Mouse (Mus musculus) ES-E14 (cell line): ENCODE results near the gene Dzip1. TPM values are rescaled to one million over a fixed set of nuclear protein-coding genes. Genes with fewer than 3 reads are reported as not detected.

Experiments used
- DNase-seq: peaks from one replicate; pipeline ENCODE4 v3.0.0-alpha.2; 2013; ENCODE audit warnings: low read depth, low spot score
- H3K27ac ChIP-seq: 2 replicates; pipeline ENCODE4 v1.5.1; 2012; ENCODE audit warnings: low read depth, mild to moderate bottlenecking, low read length, moderate library complexity, mixed read lengths; ENCODE audit not compliant: poor library complexity, insufficient read depth, severe bottlenecking
- H3K36me3 ChIP-seq: 2 replicates; pipeline ENCODE4 v1.6.1; 2012; ENCODE audit warnings: mild to moderate bottlenecking, low read length, moderate library complexity, mixed read lengths; ENCODE audit not compliant: control insufficient read depth, poor library complexity, insufficient read depth, severe bottlenecking
- H3K4me1 ChIP-seq, 2 experiments: fragments of 150-350 bp in 1 of 2; sonication (generic) in 1 of 2; 2 replicates each; pipeline ENCODE4 v1.6.1; 2012; ENCODE audit warnings: low read length in 2 of 2, mild to moderate bottlenecking in 1 of 2, mixed read lengths in 1 of 2; ENCODE audit not compliant: control insufficient read depth in 2 of 2, insufficient read depth in 2 of 2, poor library complexity in 1 of 2
- H3K4me3 ChIP-seq, 2 experiments: fragments of 150-350 bp in 1 of 2; sonication (generic) in 1 of 2; 2 replicates each; pipeline ENCODE4 v1.5.1; 2012; ENCODE audit warnings: low read length in 2 of 2, low read depth in 1 of 2, mild to moderate bottlenecking in 1 of 2, mixed read lengths in 1 of 2; ENCODE audit not compliant: insufficient read depth in 1 of 2, poor library complexity in 1 of 2, severe bottlenecking in 1 of 2
- H3K9ac ChIP-seq: 2 replicates; pipeline ENCODE4 v1.6.1; 2012; ENCODE audit warnings: low read depth, mild to moderate bottlenecking, low read length, mixed read lengths; ENCODE audit not compliant: poor library complexity, insufficient read depth, severe bottlenecking
- H3K9me3 ChIP-seq: fragments of 150-350 bp; sonication (generic); 2 replicates; pipeline ENCODE4 v1.6.1; 2012; ENCODE audit warnings: low read depth, mild to moderate bottlenecking, low read length; ENCODE audit not compliant: control insufficient read depth, insufficient read depth
- CHD2 ChIP-seq: IDR thresholded peaks from 2 replicates; pipeline ENCODE4 v1.6.1; 2014; ENCODE audit warnings: mild to moderate bottlenecking, low read depth, low read length, inconsistent platforms
- HCFC1 ChIP-seq: IDR thresholded peaks from 2 replicates; pipeline ENCODE4 v1.6.1; 2012; ENCODE audit warnings: low read length, inconsistent platforms, borderline replicate concordance; ENCODE audit not compliant: insufficient read depth
- MAFK ChIP-seq: IDR thresholded peaks from 2 replicates; pipeline ENCODE4 v1.6.1; 2014; ENCODE audit warnings: mild to moderate bottlenecking, low read depth, low read length, inconsistent platforms; ENCODE audit not compliant: insufficient read depth
- ZC3H11A ChIP-seq: IDR thresholded peaks from 2 replicates; pipeline ENCODE4 v1.6.1; 2012; ENCODE audit warnings: low read depth, mild to moderate bottlenecking, inconsistent platforms, low read length, borderline replicate concordance
- ZNF384 ChIP-seq: IDR thresholded peaks from 2 replicates; pipeline ENCODE4 v1.6.1; 2012; ENCODE audit warnings: low read depth, low read length, inconsistent platforms
- in situ Hi-C, 2 experiments: fragments of 600-800 bp; cut with MboI; formaldehyde crosslinking; loops; one replicate each; pipeline ENCODE4 v1.15.1; 2025; ENCODE audit warnings: low sequenced_read_pairs in 2 of 2, inconsistent platforms in 1 of 2; ENCODE audit not compliant: unreplicated experiment in 2 of 2
- total RNA-seq: library from RNA; depleted of rRNA; stranded (reverse); fragments of 300-350 nt; gene quantifications from 2 replicates; pipeline ENCODE4 v1.2.3, GENCODE M21; 2012; rRNA removed

The Dzip1 gene
- total RNA-seq, 1 experiment: 6.8 TPM

DNA sequence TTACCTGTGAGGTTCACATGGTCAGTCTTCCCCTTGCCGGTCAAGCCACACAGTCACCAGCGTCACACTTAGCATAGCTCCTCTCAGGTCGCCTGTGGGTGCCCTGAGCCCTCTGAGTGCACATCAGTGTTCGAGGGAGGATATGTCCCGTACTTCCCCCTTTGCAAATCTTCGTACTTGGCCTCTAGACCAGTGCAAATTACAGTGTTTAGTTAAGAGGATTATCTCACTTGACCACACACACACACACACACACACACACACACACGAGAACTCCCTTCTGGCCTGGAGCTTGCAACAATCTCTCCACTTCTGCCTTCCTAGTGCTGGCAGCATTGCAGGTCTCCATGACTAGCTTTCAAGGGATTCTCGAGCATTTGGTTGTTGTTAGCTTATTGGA is 98.9 kb downstream of the Dzip1 start:
- H3K36me3 ChIP-seq: no peaks in the 10 kb centered on the region
- DNase-seq: no peak
- no peaks in the 10 kb centered on the region for H3K9me3 ChIP-seq
- H3K27ac ChIP-seq: no peak overlapping the region
- in situ Hi-C loops: no loop called here
- H3K9ac ChIP-seq: no peak overlapping the region
- H3K4me1 ChIP-seq: no peaks in the 10 kb centered on the region; a peak in 1 of 4 replicates
- no peak for TF ChIP-seq ZNF384
- TF ChIP-seq ZC3H11A: no peak
- no peak for TF ChIP-seq MAFK
- TF ChIP-seq HCFC1: no peak
- no peak for TF ChIP-seq CHD2
- H3K4me3 ChIP-seq: no peak overlapping the region

Other genes starting within 250 kb of the Dzip1 start
- 36.5 and 110 TPM in 2 replicates for gene Abcc4, start 219.2 kb downstream of the Dzip1 start, total RNA-seq
- 0.09 and 0.21 TPM in 2 replicates for gene Cldn10, start 137.6 kb downstream of the Dzip1 start, total RNA-seq
- gene Dnajc3, start 12.5 kb upstream of the Dzip1 start, total RNA-seq: 21.8 and 29.8 TPM in 2 replicates
- 4.5 and 5.4 TPM in 2 replicates for gene Uggt2, start 174.0 kb upstream of the Dzip1 start, total RNA-seq
- gene Hs6st3, start 212.9 kb upstream of the Dzip1 start, total RNA-seq: 0.62 and 1.5 TPM in 2 replicates